Comparison of ENCODE assay signal across 29 mouse cellular contexts in genomic region chr6:115651719-115652118, GRCm38 (mm10). TPM values are rescaled to one million over a fixed set of nuclear protein-coding genes. Genes with fewer than 3 reads are reported as not detected.
A peak's percentile ranks its signal among the peaks of the same experiment; 100 is the strongest.
DNase-seq lines count a peak whose midpoint lies in the region; ATAC-seq and TF ChIP-seq lines count a peak whose summit lies in the region.
"Had no signal": no experiment of that assay in that cellular context is flagged by ENCODE, and none has a peak within 500 bp of the region (broad histone marks: within the 10 kb centered on the region; RNA-seq: fewer than 3 reads in every experiment).

No protein-coding gene starts in this region.

- H3ac ChIP-seq in myocyte (ENCODE audit: control insufficient read depth, insufficient read length), result no peak overlapping the region

- no peaks in the 10 kb centered on the region for H3K36me3 ChIP-seq in kidney, embryonic 14.5 days (ENCODE audit: control insufficient read depth, insufficient read depth, low read length)
- H3K36me3 ChIP-seq in liver, embryonic 12.5 days, result peaks cover 3% of the 10 kb centered on the region; the same call in 1 of the 2 replicates
- H3K36me3 ChIP-seq in myocyte (ENCODE audit: control insufficient read depth, insufficient read depth), result no peaks in the 10 kb centered on the region
- H3K36me3 ChIP-seq: hindbrain, embryonic 10.5 days; hindbrain, embryonic 15.5 days; limb, embryonic 12.5 days; midbrain, embryonic 13.5 days; neural tube, embryonic 15.5 days; stomach, embryonic 15.5 days had no signal

- no peak overlapping the region for H3K4me2 ChIP-seq in kidney, embryonic 14.5 days (replicated peaks; ENCODE audit: low read depth, low read length)
- no peak overlapping the region for H3K4me2 ChIP-seq in liver, embryonic 12.5 days
- H3K4me2 ChIP-seq in myocyte (ENCODE audit: low read depth), result peak overlapping the region; percentile 45
- H3K4me2 ChIP-seq: forebrain, embryonic 13.5 days; heart, embryonic 13.5 days; hindbrain, embryonic 15.5 days; limb, embryonic 12.5 days; midbrain, embryonic 13.5 days; neural tube, embryonic 15.5 days; stomach, embryonic 15.5 days had no signal

- no peaks in the 10 kb centered on the region for H3K27me3 ChIP-seq in kidney, embryonic 14.5 days (ENCODE audit: control insufficient read depth, insufficient read depth, low read length)
- no peaks in the 10 kb centered on the region for H3K27me3 ChIP-seq in liver, embryonic 12.5 days (replicated peaks)
- H3K27me3 ChIP-seq in myocyte (ENCODE audit: control insufficient read depth, insufficient read depth, insufficient read length), result no peaks in the 10 kb centered on the region
- H3K27me3 ChIP-seq: CH12.LX; forebrain, embryonic 13.5 days; heart, embryonic 13.5 days; hindbrain, embryonic 15.5 days; limb, embryonic 12.5 days; midbrain, embryonic 13.5 days; neural tube, embryonic 15.5 days; Patski; stomach, embryonic 15.5 days had no signal

- no peak for TF ChIP-seq POLR2A in myocyte (IDR thresholded peaks at IDR 0.05; ENCODE audit: insufficient read length, low read depth)

- H3K4me1 ChIP-seq in kidney, embryonic 14.5 days (ENCODE audit: control insufficient read depth, insufficient read depth, low read length), result peaks cover 26% of the 10 kb centered on the region
- H3K4me1 ChIP-seq in liver, embryonic 12.5 days, result peaks cover 85% of the 10 kb centered on the region

- DNase-seq in embryo, embryonic 11 days, result peak; percentile 20
- DNase-seq in embryo, embryonic 9.5 days (ENCODE audit: extremely low spot score), result no peak
- DNase-seq in kidney, adult 18-20 months, result no peak
- no peak for DNase-seq in liver
- DNase-seq: adrenal gland, postnatal 10 days; cerebellum, adult 11 months; cerebellum, adult 9-10 months; heart, postnatal 10 days; kidney, adult 9 months; layer of hippocampus, adult 9-11 months; lung, adult 18-20 months; retina, postnatal 1 day; right cerebral cortex, postnatal 14 days had no signal

- no peak overlapping the region for H3K4me3 ChIP-seq in kidney, embryonic 14.5 days (ENCODE audit: low read length)
- no peak overlapping the region for H3K4me3 ChIP-seq in liver, embryonic 12.5 days
- H3K4me3 ChIP-seq in myocyte, result no peak overlapping the region
- H3K4me3 ChIP-seq: forebrain, embryonic 13.5 days; heart, embryonic 13.5 days; hindbrain, embryonic 10.5 days; hindbrain, embryonic 15.5 days; limb, embryonic 12.5 days; midbrain, embryonic 13.5 days; neural tube, embryonic 15.5 days; stomach, embryonic 15.5 days had no signal

- peaks cover 98% of the 10 kb centered on the region for H3K79me2 ChIP-seq in myocyte (ENCODE audit: control insufficient read depth, insufficient read depth)

- no peaks in the 10 kb centered on the region for H3K9me3 ChIP-seq in kidney, embryonic 14.5 days (ENCODE audit: control insufficient read depth, low read length)
- no peaks in the 10 kb centered on the region for H3K9me3 ChIP-seq in liver, embryonic 12.5 days (replicated peaks)
- H3K9me3 ChIP-seq: forebrain, embryonic 13.5 days; heart, embryonic 13.5 days; hindbrain, embryonic 10.5 days; hindbrain, embryonic 15.5 days; limb, embryonic 12.5 days; midbrain, embryonic 13.5 days; neural tube, embryonic 15.5 days; stomach, embryonic 15.5 days had no signal

- no peak for ATAC-seq in kidney, embryonic 14.5 days (ENCODE audit: low FRiP score, low TSS enrichment)
- no peak for ATAC-seq in liver, embryonic 12.5 days
- ATAC-seq in cerebellum, adult (ENCODE audit: insufficient number of reproducible peaks, low FRiP score, low TSS enrichment), result no peak
- ATAC-seq: forebrain, embryonic 13.5 days; inflammation-experienced regulatory T-cells, adult 6 months; midbrain, embryonic 13.5 days; Patski had no signal

- no peak overlapping the region for H3K9ac ChIP-seq in kidney, embryonic 14.5 days (ENCODE audit: low read depth, low read length)
- H3K9ac ChIP-seq in liver, embryonic 12.5 days, result no peak overlapping the region
- H3K9ac ChIP-seq: forebrain, embryonic 13.5 days; hindbrain, embryonic 15.5 days; limb, embryonic 12.5 days; midbrain, embryonic 13.5 days; neural tube, embryonic 15.5 days; stomach, embryonic 15.5 days had no signal

- H3K27ac ChIP-seq in kidney, embryonic 14.5 days (ENCODE audit: low read depth, low read length), result 0 out of 2 replicates have a peak overlapping the region, but pooled peaks have one; percentile 57
- H3K27ac ChIP-seq in liver, embryonic 12.5 days, result peak overlapping the region; percentile 77; the same call in 1 of the 2 replicates
- H3K27ac ChIP-seq: forebrain, embryonic 13.5 days; hindbrain, embryonic 10.5 days; hindbrain, embryonic 15.5 days; limb, embryonic 12.5 days; midbrain, embryonic 13.5 days; neural tube, embryonic 15.5 days had no signal

TF ChIP-seq in myocyte, 11 proteins besides CTCF, POLR2A, EP300 and RAD21:
- TF ChIP-seq TCF3 (IDR thresholded peaks at IDR 0.05; ENCODE audit: insufficient read length, low read depth) (no peak), MAX (IDR thresholded peaks at IDR 0.05; ENCODE audit: low read depth) (no peak), SRF (IDR thresholded peaks at IDR 0.05; ENCODE audit: control insufficient read depth, insufficient read length, low read depth) (no peak), CEBPB (IDR thresholded peaks at IDR 0.05; ENCODE audit: insufficient read depth, poor library complexity, severe bottlenecking) (no peak), USF1 (IDR thresholded peaks at IDR 0.05; ENCODE audit: low read depth) (no peak), E2F4 (IDR thresholded peaks at IDR 0.05; ENCODE audit: insufficient read depth) (no peak), POLR2AphosphoS2 (IDR thresholded peaks at IDR 0.05; ENCODE audit: insufficient read length, low read depth) (no peak), MYOD1 (IDR thresholded peaks at IDR 0.05; ENCODE audit: control insufficient read depth in 1 of 3, insufficient read length in 2 of 3, low read depth in 2 of 3) (no peak), MYOG (IDR thresholded peaks at IDR 0.05; ENCODE audit: control insufficient read depth in 1 of 3, insufficient read depth in 1 of 3, insufficient read length in 2 of 3, low read depth in 2 of 3) (no peak), TCF12 (IDR thresholded peaks at IDR 0.05; ENCODE audit: insufficient read depth, poor library complexity, severe bottlenecking) (no peak), REST (IDR thresholded peaks at IDR 0.05; ENCODE audit: insufficient read depth, insufficient read length) (no peak)
TF ChIP-seq in myocyte: peak in this region for 0.

RNA-seq across cellular contexts. Expression of gene Raf1, which starts 24.7 kb away (rescaled TPM):
- polyA plus RNA-seq in kidney, embryonic 14.5 days (2014; fragmentation: Nextera tagmentation; extraction: Ambion mirVana), result 85.9 and 125 TPM in 2 replicates
- 52.4 and 53.2 TPM in 2 replicates for polyA plus RNA-seq in liver, embryonic 12.5 days (2016; fragmentation: Nextera tagmentation; extraction: Ambion mirVana)
- 81.2 TPM for polyA plus RNA-seq in myocyte (2012; fragmentation: generic; extraction: Trizol)

RNA-seq across cellular contexts. Expression of gene Mkrn2, which starts 50.0 kb away (rescaled TPM):
- 18.7 and 33.4 TPM in 2 replicates for polyA plus RNA-seq in kidney, embryonic 14.5 days (2014; fragmentation: Nextera tagmentation; extraction: Ambion mirVana)
- polyA plus RNA-seq in liver, embryonic 12.5 days (2016; fragmentation: Nextera tagmentation; extraction: Ambion mirVana), result 14.4 and 15.3 TPM in 2 replicates
- 17.0 TPM for polyA plus RNA-seq in myocyte (2012; fragmentation: generic; extraction: Trizol)

RNA-seq across cellular contexts. Expression of gene Mkrn2os, which starts 59.3 kb away (rescaled TPM):
- polyA plus RNA-seq in kidney, embryonic 14.5 days (2014; fragmentation: Nextera tagmentation; extraction: Ambion mirVana), result 5.2 and 5.8 TPM in 2 replicates
- 4.9 and 5.1 TPM in 2 replicates for polyA plus RNA-seq in liver, embryonic 12.5 days (2016; fragmentation: Nextera tagmentation; extraction: Ambion mirVana)
- polyA plus RNA-seq in myocyte (2012; fragmentation: generic; extraction: Trizol), result 0.04 TPM
- polyA plus RNA-seq: macrophage had no signal
